In the genomic region with DNA sequence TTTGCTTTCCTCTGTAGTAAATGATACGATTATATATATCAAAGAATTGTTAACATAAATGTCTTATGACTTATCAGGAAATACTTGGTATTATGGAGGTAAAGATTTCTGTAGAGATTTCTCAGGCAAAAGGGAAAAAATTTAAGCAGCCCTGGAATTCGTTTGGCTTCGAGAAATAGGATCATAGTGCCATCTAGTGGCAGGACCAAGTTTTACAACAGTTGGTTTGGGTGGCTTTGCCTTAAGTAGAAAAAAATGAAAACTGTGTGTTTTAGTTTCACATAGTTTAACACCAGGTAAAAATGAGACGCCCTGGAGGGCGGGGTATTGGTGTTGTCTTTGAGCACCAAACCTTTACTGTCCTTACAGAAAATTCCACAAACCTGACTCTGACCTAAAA, we compare ENCODE assay signal across 9 mouse cellular contexts. TPM values are rescaled to one million over a fixed set of nuclear protein-coding genes. Genes with fewer than 3 reads are reported as not detected.
A peak's percentile ranks its signal among the peaks of the same experiment; 100 is the strongest.
DNase-seq lines count a peak whose midpoint lies in the region; ATAC-seq lines count a peak whose summit lies in the region.
"Had no signal": no experiment of that assay in that cellular context is flagged by ENCODE, and none has a peak within 500 bp of the region (broad histone marks: within the 10 kb centered on the region; RNA-seq: fewer than 3 reads in every experiment).

No protein-coding gene starts in this region.

- no peak for ATAC-seq in heart, embryonic 12.5 days (ENCODE audit: insufficient number of reproducible peaks, low FRiP score)
- ATAC-seq in stomach, embryonic 16.5 days (ENCODE audit: insufficient read depth, low FRiP score) = peak; percentile 9; the same call in 1 of the 2 replicates

- H3K27ac ChIP-seq in heart, embryonic 12.5 days (ENCODE audit: poor library complexity, severe bottlenecking) = no peak overlapping the region
- H3K27ac ChIP-seq in stomach, embryonic 16.5 days (ENCODE audit: low read length) = no peak overlapping the region
- H3K27ac ChIP-seq: limb, embryonic 15.5 days had no signal

- no peaks in the 10 kb centered on the region for H3K4me1 ChIP-seq in heart, embryonic 12.5 days (replicated peaks)
- H3K4me1 ChIP-seq in stomach, embryonic 16.5 days (ENCODE audit: control insufficient read depth, insufficient read depth, low read length) = no peaks in the 10 kb centered on the region

- H3K9me3 ChIP-seq in heart, embryonic 12.5 days (replicated peaks) = no peaks in the 10 kb centered on the region
- no peaks in the 10 kb centered on the region for H3K9me3 ChIP-seq in stomach, embryonic 16.5 days (replicated peaks; ENCODE audit: control insufficient read depth, low read length)
- H3K9me3 ChIP-seq: limb, embryonic 15.5 days had no signal

- H3K4me3 ChIP-seq in heart, embryonic 12.5 days = no peak overlapping the region
- H3K4me3 ChIP-seq in stomach, embryonic 16.5 days (replicated peaks; ENCODE audit: low read length) = no peak overlapping the region
- H3K4me3 ChIP-seq: limb, embryonic 15.5 days had no signal

- no peaks in the 10 kb centered on the region for H3K27me3 ChIP-seq in heart, embryonic 12.5 days (replicated peaks)
- H3K27me3 ChIP-seq in stomach, embryonic 16.5 days (ENCODE audit: control insufficient read depth, insufficient read depth, low read length) = no peaks in the 10 kb centered on the region; the same call in 1 of the 2 replicates
- H3K27me3 ChIP-seq: limb, embryonic 15.5 days had no signal

- H3K36me3 ChIP-seq in heart, embryonic 12.5 days = no peaks in the 10 kb centered on the region
- no peaks in the 10 kb centered on the region for H3K36me3 ChIP-seq in stomach, embryonic 16.5 days (ENCODE audit: control insufficient read depth, insufficient read depth, low read length)
- H3K36me3 ChIP-seq: limb, embryonic 15.5 days had no signal

- peak; percentile 47 to 84 for DNase-seq in heart, adult 18-20 months
- peak; percentile 64 for DNase-seq in A20 (ENCODE audit: low read depth, low spot score)
- peak; percentile 47 for DNase-seq in adrenal gland, postnatal 25 days
- DNase-seq in fibroblast of lung, adult 2 months (ENCODE audit: low read depth) = peak; percentile 60
- DNase-seq in kidney, postnatal 10 days = peak; percentile 84
- DNase-seq in lung, postnatal 14 days = peak; percentile 78

- 4% methylated on average over 5 of the region's 5 CpGs for WGBS in heart, embryonic 12.5 days
- WGBS in stomach, embryonic 16.5 days = 1% methylated on average over 5 of the region's 5 CpGs

- H3K4me2 ChIP-seq in heart, embryonic 12.5 days = no peak overlapping the region
- no peak overlapping the region for H3K4me2 ChIP-seq in stomach, embryonic 16.5 days (ENCODE audit: low read depth, low read length)
- H3K4me2 ChIP-seq: limb, embryonic 15.5 days had no signal

- no peak overlapping the region for H3K9ac ChIP-seq in heart, embryonic 12.5 days
- H3K9ac ChIP-seq in stomach, embryonic 16.5 days (ENCODE audit: low read length) = no peak overlapping the region
- H3K9ac ChIP-seq: limb, embryonic 15.5 days had no signal

RNA-seq across cellular contexts. Expression of a gene that starts 22.2 kb away (rescaled TPM):
- under 1 TPM in 1 of 2 experiments, not detected in 1; 0.28 TPM for total RNA-seq in heart, adult 18-20 months (2021)
- polyA plus RNA-seq in heart, embryonic 12.5 days (2016; fragmentation: Nextera tagmentation; extraction: Ambion mirVana) = 0.17 TPM in 1 of 2 replicates, not detected in the other
- total RNA-seq in adrenal gland, postnatal 25 days (2021) = not detected in 2 replicates
- polyA plus RNA-seq in stomach, embryonic 16.5 days (2015; fragmentation: Nextera tagmentation; extraction: Ambion mirVana) = not detected in 2 replicates

RNA-seq across cellular contexts. Expression of a gene that starts 50.6 kb away (rescaled TPM):
- total RNA-seq in heart, adult 18-20 months (2021) = 10 to 100 TPM; 91.8 to 92.7 TPM
- 186 and 190 TPM in 2 replicates for polyA plus RNA-seq in heart, embryonic 12.5 days (2016; fragmentation: Nextera tagmentation; extraction: Ambion mirVana)
- 162 and 209 TPM in 2 replicates for total RNA-seq in adrenal gland, postnatal 25 days (2021)
- polyA plus RNA-seq in stomach, embryonic 16.5 days (2015; fragmentation: Nextera tagmentation; extraction: Ambion mirVana) = 155 and 158 TPM in 2 replicates
